Mouse (Mus musculus): ENCODE measurements at regions not wholly inside any gene's neighbourhood (a gene's known extent, or its start where the extent isn't known, plus 50 kb on each side); places are given as distances from the start of the nearest gene placed in this dataset.

DNA sequence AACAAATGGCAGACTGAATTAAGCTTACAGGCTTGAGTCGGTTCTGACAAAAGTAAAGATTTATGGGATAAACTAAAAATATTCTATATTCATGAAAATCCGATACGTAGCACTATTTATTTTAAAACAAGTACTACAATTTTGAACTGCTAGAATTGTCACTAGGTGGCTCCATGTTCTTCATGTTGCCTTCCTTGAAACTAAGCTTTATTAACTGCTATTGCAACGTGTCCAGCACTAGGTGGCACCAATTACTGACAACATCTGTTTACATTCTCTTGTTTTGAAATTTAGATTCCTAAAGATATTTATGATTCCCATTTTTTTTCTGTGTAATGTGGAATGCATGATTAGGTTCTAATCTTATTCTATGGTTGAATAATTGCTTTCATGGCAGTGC, 60.1 kb downstream of the Fam47c start:
- DNase-seq: peak in 1 of 2 experiments; percentile 4
- intact Hi-C loops (cut with DNase I): no loop called here

Data from heart, postnatal 14 days (tissue).